Mouse (Mus musculus) neural tube, embryonic 11.5 days (tissue): ENCODE results near the gene Tmem263. TPM values are rescaled to one million over a fixed set of nuclear protein-coding genes. Genes with fewer than 3 reads are reported as not detected.
A peak's percentile ranks its signal among the peaks of the same experiment; 100 is the strongest.

Source experiments
- ATAC-seq: fragments of 200-750 bp; cut with Nextera tagmentation; 2 replicates; pipeline ENCODE4 v1.8.0; 2017; ENCODE audit warnings: moderate number of reproducible peaks, mild to moderate bottlenecking, moderate TSS enrichment, moderate library complexity; ENCODE audit not compliant: insufficient read depth, low FRiP score, low TSS enrichment
- DNase-seq: peaks from one replicate; pipeline ENCODE4 v3.0.0-alpha.2; 2015; ENCODE audit warnings: low spot score
- H3K27ac ChIP-seq: fragments of 300-500 bp; sonication (generic); 2 replicates; pipeline ENCODE4 v1.5.1; 2014; ENCODE audit warnings: low read depth, mild to moderate bottlenecking, low read length
- H3K27me3 ChIP-seq: fragments of 300-500 bp; sonication (generic); 2 replicates; pipeline ENCODE4 v1.6.1; 2014; ENCODE audit warnings: mild to moderate bottlenecking, low read length, mixed read lengths; ENCODE audit not compliant: control insufficient read depth, insufficient read depth
- H3K36me3 ChIP-seq: fragments of 300-500 bp; sonication (generic); 2 replicates; pipeline ENCODE4 v1.6.1; 2014; ENCODE audit warnings: mild to moderate bottlenecking, low read length, moderate library complexity, mixed read lengths; ENCODE audit not compliant: control insufficient read depth, insufficient read depth
- H3K4me1 ChIP-seq: fragments of 300-500 bp; sonication (generic); 2 replicates; pipeline ENCODE4 v1.6.1; 2014; ENCODE audit warnings: low read length, mixed read lengths; ENCODE audit not compliant: control insufficient read depth, insufficient read depth
- H3K4me2 ChIP-seq: fragments of 300-500 bp; sonication (generic); 2 replicates; pipeline ENCODE4 v1.6.1; 2014; ENCODE audit warnings: low read depth, mild to moderate bottlenecking, moderate library complexity
- H3K4me3 ChIP-seq: fragments of 300-500 bp; sonication (generic); 2 replicates; pipeline ENCODE4 v1.5.1; 2014; ENCODE audit warnings: low read depth, low read length
- H3K9ac ChIP-seq: fragments of 300-500 bp; sonication (generic); 2 replicates; pipeline ENCODE4 v1.6.1; 2014; ENCODE audit warnings: mild to moderate bottlenecking, low read length
- H3K9me3 ChIP-seq: fragments of 300-500 bp; sonication (generic); 2 replicates; pipeline ENCODE4 v1.6.1; 2016; ENCODE audit warnings: low read length; ENCODE audit not compliant: control insufficient read depth
- WGBS: fragments of 180-500 bp; shearing (Covaris S2); extraction: QIAGEN DNeasy Blood & Tissue Kit; methylation state at CpG from one replicate; pipeline ENCODE4 v1.1.7; 2014; 5-methylcytosine and 5-hydroxymethylcytosine counted together
- polyA plus RNA-seq: library from polyadenylated mRNA; unstranded; fragments of >200 nt; fragmentation: Nextera tagmentation; extraction: Ambion mirVana; gene quantifications from 2 replicates; pipeline ENCODE4 v1.2.1, GENCODE M21; 2014

Gene Tmem263
- polyA plus RNA-seq, 1 experiment from 2014 or later, result 59.5 TPM

GRCm38 (mm10) chr10:85128453-85128852 lies 26.0 kb downstream of the Tmem263 start:
- peak overlapping the region; percentile 66; the same call in 1 of the 2 replicates for H3K4me3 ChIP-seq
- no peaks in the 10 kb centered on the region for H3K9me3 ChIP-seq
- H3K27me3 ChIP-seq, result no peaks in the 10 kb centered on the region
- H3K9ac ChIP-seq, result peak overlapping the region; percentile 68
- H3K27ac ChIP-seq, result no peak overlapping the region
- DNase-seq (no peak), ATAC-seq (peak; percentile 28; the same call in 1 of the 2 replicates)
- peaks cover 4% of the 10 kb centered on the region for H3K4me1 ChIP-seq
- no peaks in the 10 kb centered on the region; the same call in 1 of the 2 replicates for H3K36me3 ChIP-seq
- WGBS, result 30% methylated on average over 7 of the region's 7 CpGs
- H3K4me2 ChIP-seq, result peak overlapping the region; percentile 49

GRCm38 (mm10) chr10:85136573-85136972 lies 34.1 kb downstream of the Tmem263 start:
- DNase-seq, result no peak
- WGBS, result 84% methylated on average over 6 of the region's 6 CpGs
- no peak for ATAC-seq

GRCm38 (mm10) chr10:85141465-85141864 lies 39.0 kb downstream of the Tmem263 start:
- Histone ChIP-seq H3K4me2 (no peak overlapping the region), H3K4me1 (no peaks in the 10 kb centered on the region), H3K9ac (no peak overlapping the region), H3K27me3 (no peaks in the 10 kb centered on the region), H3K4me3 (no peak overlapping the region), H3K36me3 (peaks cover 3% of the 10 kb centered on the region; the same call in 1 of the 2 replicates), H3K27ac (no peak overlapping the region), H3K9me3 (no peaks in the 10 kb centered on the region)
- ATAC-seq (no peak), DNase-seq (no peak)
- 83% methylated on average over 9 of the region's 9 CpGs for WGBS

More at GRCm38 (mm10) chr10:85136573-85136972, 34.1 kb downstream of the Tmem263 start:
- H3K4me1 ChIP-seq, result no peaks in the 10 kb centered on the region
- no peak overlapping the region for H3K27ac ChIP-seq
- H3K4me3 ChIP-seq, result no peak overlapping the region
- H3K9me3 ChIP-seq, result no peaks in the 10 kb centered on the region
- H3K36me3 ChIP-seq, result no peaks in the 10 kb centered on the region
- no peak overlapping the region for H3K4me2 ChIP-seq
- H3K9ac ChIP-seq, result no peak overlapping the region
- H3K27me3 ChIP-seq, result no peaks in the 10 kb centered on the region

GRCm38 (mm10) chr10:85146282-85146681 lies 43.9 kb downstream of the Tmem263 start:
- 86% methylated on average over 14 of the region's 14 CpGs for WGBS
- Histone ChIP-seq H3K36me3 (peaks cover 3% of the 10 kb centered on the region; the same call in 1 of the 2 replicates), H3K4me3 (no peak overlapping the region), H3K27ac (no peak overlapping the region), H3K4me2 (no peak overlapping the region), H3K9ac (no peak overlapping the region), H3K4me1 (no peaks in the 10 kb centered on the region), H3K27me3 (no peaks in the 10 kb centered on the region), H3K9me3 (no peaks in the 10 kb centered on the region)
- no peak for ATAC-seq
- DNase-seq, result no peak

- WGBS, result 83% methylated on average over 5 of the region's 5 CpGs
- Histone ChIP-seq H3K4me3 (no peak overlapping the region), H3K9ac (no peak overlapping the region), H3K27me3 (no peaks in the 10 kb centered on the region), H3K4me1 (no peaks in the 10 kb centered on the region), H3K36me3 (peaks cover 3% of the 10 kb centered on the region; the same call in 1 of the 2 replicates), H3K27ac (no peak overlapping the region), H3K4me2 (no peak overlapping the region), H3K9me3 (no peaks in the 10 kb centered on the region)
- no peak for DNase-seq
- ATAC-seq, result no peak
Observed at GRCm38 (mm10) chr10:85149226-85149625, 46.8 kb downstream of the Tmem263 start.

- no peak for ATAC-seq
- WGBS, result 5% methylated on average over 2 of the region's 2 CpGs
Observed at GRCm38 (mm10) chr10:85154195-85154594, 51.8 kb downstream of the Tmem263 start.

GRCm38 (mm10) chr10:85157451-85157850 lies 55.0 kb downstream of the Tmem263 start:
- no peaks in the 10 kb centered on the region for H3K9me3 ChIP-seq
- no peaks in the 10 kb centered on the region for H3K27me3 ChIP-seq
- ATAC-seq (no peak), DNase-seq (no peak)
- no peak overlapping the region for H3K4me3 ChIP-seq
- no peak overlapping the region for H3K27ac ChIP-seq
- no peak overlapping the region for H3K9ac ChIP-seq
- H3K36me3 ChIP-seq, result no peaks in the 10 kb centered on the region
- no peaks in the 10 kb centered on the region for H3K4me1 ChIP-seq
- WGBS, result 90% methylated on average over 7 of the region's 7 CpGs
- H3K4me2 ChIP-seq, result no peak overlapping the region

More at GRCm38 (mm10) chr10:85154195-85154594, 51.8 kb downstream of the Tmem263 start:
- Histone ChIP-seq H3K9ac (no peak overlapping the region), H3K27ac (no peak overlapping the region), H3K36me3 (no peaks in the 10 kb centered on the region), H3K4me3 (no peak overlapping the region), H3K4me2 (no peak overlapping the region), H3K27me3 (no peaks in the 10 kb centered on the region), H3K9me3 (no peaks in the 10 kb centered on the region), H3K4me1 (no peaks in the 10 kb centered on the region)
- peak; percentile 55 for DNase-seq

- Histone ChIP-seq H3K27me3 (no peaks in the 10 kb centered on the region), H3K4me1 (no peaks in the 10 kb centered on the region), H3K4me2 (no peak overlapping the region), H3K27ac (no peak overlapping the region), H3K36me3 (no peaks in the 10 kb centered on the region), H3K4me3 (no peak overlapping the region), H3K9me3 (no peaks in the 10 kb centered on the region), H3K9ac (no peak overlapping the region)
- 88% methylated on average over 1 of the region's 1 CpGs for WGBS
- DNase-seq, result no peak
- ATAC-seq, result no peak
Observed at GRCm38 (mm10) chr10:85159989-85160619, 57.7 kb downstream of the Tmem263 start.

GRCm38 (mm10) chr10:85161745-85162351 lies 59.4 kb downstream of the Tmem263 start:
- H3K4me2 ChIP-seq, result no peak overlapping the region
- no peaks in the 10 kb centered on the region for H3K4me1 ChIP-seq
- no peak overlapping the region for H3K27ac ChIP-seq
- DNase-seq, result no peak
- no peaks in the 10 kb centered on the region for H3K27me3 ChIP-seq
- no peak overlapping the region for H3K4me3 ChIP-seq
- no peaks in the 10 kb centered on the region for H3K9me3 ChIP-seq
- WGBS, result 82% methylated on average over 5 of the region's 5 CpGs
- ATAC-seq, result no peak
- no peaks in the 10 kb centered on the region for H3K36me3 ChIP-seq
- no peak overlapping the region for H3K9ac ChIP-seq
